Mouse (Mus musculus) layer of hippocampus, adult 11-12 months (tissue): ENCODE measurements around the gene Cnn2.

Experiments used
- DNase-seq: peaks from one replicate; pipeline ENCODE4 v3.0.0; 2022; ENCODE audit warnings: low spot score

Cnn2 gene

DNA sequence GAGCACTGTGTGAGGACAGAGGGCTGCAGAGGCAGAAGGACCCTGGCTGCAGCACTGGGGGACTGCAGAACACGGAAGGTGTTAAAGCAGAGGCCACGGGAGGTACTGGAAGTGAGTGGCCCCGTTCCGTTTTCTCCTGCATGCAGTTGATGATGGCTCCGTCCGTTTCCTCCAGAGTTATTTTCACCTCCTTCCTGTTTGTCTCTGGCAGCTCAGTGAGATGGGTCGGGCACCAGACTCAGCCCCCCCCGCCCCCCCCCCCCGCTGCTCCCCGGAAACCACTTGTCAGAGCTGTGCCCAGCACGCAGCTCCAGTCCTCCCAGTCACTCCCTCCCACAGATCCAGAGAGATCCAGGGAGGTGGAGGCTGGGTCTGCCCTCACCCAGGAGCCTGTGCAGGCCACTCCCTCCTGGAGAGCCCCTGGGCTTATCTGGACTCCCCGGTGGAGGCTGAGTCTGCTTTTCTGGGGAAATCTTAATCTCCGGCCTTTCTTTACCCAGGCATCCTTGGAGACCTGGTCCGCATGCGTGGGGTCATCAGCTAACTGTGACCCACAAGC lies 30.4 kb downstream of the Cnn2 start:
- DNase-seq = peak; percentile 52

DNA sequence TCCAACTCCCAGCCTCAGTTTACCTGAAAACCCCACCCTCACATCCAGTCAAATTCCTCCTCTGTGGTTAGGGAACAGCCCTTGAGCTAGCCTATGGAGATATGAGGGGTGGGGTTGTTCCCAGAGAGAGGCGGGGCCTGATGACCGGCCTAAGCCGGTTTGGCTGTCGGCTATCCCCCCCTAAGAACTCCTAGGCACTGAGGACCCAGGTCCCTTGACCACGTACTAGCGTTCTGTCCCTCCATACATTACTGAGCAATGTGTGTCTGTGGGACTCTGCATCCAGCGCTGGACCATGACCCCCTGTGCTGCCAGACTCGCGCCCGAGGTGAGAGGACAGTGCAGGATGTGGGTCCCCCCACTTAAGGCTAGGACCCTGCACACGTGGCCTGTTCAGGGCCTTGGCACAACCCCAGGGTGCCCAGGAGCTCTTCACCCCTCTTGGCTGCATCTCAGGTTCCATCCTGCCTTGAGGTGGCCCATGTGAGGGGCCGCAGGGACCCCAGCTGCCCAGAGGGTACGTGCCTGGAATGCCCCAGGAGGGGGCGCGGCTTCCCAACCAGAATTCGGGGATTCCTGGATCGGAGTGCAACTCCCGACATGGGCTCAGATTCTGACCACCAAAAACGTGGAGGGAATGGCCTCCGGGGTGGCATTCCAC lies 31.2 kb downstream of the Cnn2 start:
- DNase-seq = no peak

DNA sequence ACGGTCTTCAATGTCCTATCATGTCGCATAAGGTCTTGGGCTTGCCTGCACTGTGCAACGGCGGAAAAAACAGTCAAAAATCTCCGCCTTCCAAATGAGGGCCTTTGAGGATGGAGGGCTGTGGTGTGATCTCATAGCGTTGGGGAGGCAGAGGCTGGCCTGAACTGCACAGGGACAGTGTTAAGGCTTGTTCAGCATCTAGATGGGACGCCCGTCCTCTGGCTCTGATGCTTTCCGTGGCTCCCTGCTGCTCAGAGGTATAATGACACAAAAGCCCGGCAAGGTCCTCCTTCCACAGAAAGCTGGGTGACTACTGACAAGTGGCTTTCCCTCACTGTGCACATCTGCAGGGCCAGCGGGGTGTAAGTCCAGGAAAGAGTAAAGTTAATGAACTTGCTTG lies 31.8 kb downstream of the Cnn2 start:
- no peak for DNase-seq

DNA sequence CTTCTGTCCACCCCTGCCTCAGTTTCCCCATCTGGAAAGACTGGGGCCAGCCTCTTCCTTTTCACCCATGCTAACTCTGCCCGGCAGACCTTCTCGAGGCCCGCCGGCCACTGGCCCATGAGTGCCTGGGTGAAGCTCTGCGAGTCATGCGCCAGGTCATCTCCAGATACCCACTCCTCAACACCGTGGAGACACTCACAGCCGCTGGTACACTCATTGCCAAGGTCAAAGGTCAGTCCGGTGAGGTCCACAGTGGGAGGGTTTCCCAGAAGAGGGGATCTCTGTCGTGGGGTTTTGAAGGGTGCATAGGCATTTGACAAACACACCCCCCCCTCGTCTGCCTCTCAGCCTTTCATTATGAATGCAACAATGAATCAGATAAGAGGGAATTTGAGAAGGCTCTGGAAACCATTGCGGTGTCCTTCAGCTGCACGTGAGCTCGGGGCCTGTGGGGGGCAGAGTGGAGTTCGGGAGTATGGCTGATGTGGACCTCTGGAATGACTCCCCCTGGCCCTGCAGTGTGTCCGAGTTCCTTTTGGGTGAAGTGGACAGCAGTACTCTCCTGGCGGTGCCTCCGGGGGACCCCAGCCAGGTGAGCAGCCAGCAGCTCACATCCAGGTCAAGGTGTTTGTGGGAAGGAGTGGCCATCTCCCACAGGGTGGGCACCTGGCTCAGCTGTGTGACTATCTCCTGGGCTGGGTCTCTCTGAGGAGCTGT lies 32.4 kb downstream of the Cnn2 start:
- no peak for DNase-seq

DNA sequence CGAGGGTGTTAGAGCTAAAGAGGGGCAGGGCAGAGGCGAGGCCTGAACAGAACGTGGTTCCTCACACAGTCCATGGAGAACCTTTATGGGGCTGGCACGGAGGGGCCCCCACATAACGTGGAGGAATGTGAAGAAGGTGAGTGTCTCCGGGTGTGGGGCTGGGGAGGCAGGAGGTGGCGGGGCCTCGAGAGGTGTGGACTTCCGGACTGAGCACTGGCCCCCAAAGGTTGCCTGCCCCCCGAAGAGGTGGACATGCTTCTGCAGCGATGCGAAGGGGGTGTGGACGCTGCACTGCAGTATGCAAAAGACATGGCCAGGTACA lies 32.9 kb downstream of the Cnn2 start:
- no peak for DNase-seq

DNA sequence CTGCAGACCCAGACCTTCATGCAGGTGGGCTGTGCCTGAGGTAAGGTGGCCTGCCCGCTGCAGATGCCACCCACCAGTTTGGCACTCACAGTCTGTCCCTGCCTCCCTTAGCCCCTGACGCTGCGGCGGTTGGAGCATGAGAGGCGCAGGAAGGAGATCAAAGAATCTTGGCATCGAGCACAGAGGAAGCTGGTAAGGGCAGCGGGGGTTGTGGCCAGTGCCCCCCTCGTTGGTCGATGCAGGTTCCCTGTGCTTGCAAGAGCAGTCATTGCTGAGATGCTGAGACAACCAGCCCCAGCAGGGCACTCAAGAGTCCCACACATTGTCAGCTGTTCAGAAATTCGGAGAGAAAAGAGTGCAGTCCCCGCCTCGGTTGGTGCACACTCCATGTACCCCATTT lies 33.8 kb downstream of the Cnn2 start:
- no peak for DNase-seq

DNA sequence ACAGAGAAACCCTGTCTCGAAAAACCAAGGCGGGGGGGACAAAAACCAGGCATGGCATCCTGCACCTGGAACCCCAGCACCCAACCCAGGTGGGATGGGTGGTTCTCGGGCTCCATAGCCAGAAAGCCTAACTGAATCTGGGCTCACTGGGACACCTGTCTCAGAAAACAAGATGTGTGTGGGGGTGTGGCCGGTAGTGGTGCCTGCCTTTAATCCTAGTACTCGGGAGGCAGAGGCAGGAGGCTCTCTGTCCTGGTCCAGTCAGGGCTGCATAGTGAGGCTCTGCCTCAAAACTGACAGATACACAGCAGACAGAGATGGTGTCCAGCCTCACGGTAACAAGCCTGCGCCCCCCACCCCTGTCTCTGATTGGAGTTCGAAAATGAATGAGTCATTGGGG lies 34.4 kb downstream of the Cnn2 start:
- DNase-seq = no peak

DNA sequence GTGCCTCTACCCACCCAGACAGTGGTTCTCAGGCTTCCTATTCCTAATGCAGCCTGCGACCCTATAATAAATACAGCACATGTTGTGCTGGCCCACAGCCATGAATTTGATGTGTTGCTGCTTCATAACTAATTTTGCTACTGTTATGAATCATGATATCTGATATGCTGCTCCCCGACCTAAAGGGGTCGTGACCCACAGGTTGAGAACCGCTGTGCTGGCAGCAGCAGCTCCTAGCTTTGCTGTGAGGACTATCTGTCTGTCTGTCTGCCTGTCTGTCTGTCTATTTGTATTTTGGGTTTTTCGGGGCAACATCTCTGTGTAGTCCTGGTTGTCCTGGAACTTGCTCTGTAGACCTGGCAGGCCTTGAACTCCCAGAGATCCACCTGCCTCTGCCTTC lies 35.4 kb downstream of the Cnn2 start:
- no peak for DNase-seq

DNA sequence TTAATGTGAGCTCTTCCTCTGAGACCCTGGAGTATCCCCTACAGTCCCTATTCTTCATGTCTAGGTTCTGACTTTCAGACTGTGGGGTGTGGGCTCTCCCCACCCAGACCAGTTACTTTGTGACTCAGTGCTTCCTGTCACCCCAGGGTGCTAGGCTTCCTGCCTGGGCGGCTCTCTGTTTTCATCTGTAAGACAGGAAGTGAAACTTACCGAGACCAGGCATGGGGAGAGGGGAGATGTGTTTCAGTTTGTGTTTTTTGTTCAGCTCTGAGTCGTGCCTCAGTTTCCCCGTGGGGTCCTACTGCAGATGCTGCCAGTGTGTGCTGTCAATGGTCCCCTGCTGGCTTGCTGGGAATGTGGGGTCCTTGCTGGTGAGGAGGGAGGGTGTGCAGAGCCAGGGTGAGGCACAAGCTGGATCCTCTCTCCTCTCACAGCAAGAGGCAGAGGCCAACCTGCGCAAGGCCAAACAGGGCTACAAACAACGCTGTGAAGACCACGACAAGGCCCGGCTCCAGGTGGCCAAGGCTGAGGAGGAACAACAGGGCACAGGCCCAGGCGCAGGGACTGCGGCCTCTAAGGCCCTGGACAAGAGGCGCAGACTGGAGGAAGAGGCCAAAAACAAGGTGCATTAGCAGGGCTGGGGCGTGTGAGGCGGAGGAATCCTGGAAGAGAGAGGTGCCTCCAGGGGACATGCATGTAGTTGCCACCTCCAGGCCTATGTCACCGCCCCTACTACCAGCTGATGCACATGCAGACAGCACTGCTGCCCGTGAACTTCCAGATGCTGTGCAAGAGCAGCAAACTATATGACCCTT lies 36.1 kb downstream of the Cnn2 start:
- no peak for DNase-seq

DNA sequence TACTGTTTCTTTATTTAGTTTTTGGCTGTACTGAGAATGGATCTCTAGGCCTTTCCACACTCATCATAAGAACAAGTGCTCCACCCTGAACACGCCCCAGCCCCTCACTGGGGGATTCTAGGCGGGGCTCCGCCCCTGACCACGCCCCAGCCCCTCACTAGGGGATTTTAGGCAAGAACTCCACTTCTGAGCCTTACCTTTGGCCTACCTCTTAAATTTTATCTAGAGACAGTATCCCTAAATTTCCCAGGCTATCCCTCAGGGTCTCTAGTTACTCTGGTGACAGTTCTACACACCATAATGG lies 36.6 kb downstream of the Cnn2 start:
- no peak for DNase-seq

DNA sequence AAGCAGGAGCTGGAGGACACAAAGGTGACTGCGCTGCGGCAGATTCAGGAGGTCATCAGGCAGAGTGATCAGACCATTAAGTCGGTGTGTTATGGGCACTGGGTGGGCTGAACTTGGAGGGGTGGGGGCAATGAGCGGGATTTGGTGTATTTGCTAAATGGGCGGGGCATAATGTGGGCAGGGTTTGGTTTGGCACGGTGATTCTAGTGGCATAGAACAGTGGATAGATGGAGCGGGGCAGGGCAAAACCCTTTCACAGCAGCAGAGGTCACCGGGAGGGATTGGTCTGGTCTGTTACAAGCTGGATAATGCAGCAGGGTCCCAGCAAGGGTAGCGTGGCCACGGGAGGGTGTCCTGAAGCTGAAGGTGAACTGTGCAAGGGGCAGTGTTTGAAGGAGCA lies 37.1 kb downstream of the Cnn2 start:
- no peak for DNase-seq

DNA sequence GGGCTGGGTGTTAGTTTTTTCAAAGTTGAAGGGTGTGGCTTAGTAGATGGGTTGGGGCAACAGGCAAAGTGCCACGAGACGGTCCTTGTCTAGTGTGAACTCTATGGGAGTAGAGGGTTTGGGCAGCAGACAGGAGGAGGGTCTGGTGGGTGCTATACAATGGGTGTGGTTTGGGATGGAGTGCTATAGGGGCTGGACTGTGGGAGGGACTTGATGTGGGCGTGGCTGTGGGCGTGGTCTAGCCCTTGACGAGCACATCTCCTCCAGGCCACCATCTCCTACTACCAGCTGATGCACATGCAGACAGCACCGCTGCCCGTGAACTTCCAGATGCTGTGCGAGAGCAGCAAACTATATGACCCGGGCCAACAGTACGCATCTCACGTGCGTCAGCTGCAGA lies 37.5 kb downstream of the Cnn2 start:
- no peak for DNase-seq

DNA sequence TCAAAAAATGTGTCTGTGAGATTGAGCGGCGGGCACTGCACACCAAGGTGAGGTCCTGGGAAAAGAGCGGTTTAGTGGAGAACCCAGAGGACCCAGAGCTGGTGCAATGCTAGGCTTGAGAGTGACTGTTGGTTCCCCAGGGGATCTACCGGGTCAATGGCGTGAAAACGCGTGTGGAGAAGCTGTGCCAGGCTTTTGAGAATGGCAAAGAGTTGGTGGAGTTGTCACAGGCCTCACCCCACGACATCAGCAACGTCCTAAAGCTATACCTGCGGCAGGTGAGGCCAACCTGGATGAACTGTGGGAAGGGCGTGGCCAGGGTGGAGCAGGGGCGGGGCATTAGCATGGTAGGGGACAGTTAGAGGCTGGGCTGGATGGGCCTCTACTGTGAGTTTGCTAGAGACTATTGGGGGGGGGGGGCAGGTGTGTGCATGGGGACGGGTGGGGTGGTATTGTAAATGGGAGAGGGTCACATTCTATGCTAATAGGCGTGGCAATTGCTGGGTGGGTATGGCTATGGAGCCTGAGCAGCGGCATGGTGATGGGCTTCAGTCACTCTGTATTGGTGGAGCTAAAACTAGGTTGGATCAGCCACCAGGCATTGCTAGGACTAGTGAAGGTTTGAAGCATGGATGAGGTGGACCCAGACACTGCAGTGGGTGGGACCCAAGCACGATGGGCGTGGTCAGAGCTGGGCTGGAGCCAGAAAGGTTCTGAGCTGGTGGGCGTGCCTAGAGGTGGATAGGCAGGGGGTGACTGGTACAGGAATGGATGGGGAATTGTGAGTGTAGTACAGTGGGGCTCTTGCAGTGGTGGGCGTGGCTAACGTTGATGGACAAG lies 39.5 kb downstream of the Cnn2 start:
- no peak for DNase-seq

DNA sequence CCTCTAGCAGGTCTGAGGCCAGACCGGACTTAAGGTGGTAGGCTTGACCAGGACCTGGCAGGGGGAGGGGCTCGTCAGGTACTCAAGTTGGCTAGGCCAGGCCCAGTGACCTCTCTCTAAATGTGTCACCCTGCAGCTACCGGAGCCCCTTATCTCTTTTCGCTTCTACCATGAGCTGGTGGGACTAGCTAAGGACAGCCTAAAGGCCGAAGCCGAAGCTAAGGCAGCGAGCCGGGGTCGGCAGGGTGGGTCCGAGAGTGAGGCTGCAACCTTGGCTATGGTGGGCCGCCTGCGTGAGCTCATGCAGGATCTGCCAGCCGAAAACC lies 40.1 kb downstream of the Cnn2 start:
- DNase-seq = no peak

DNA sequence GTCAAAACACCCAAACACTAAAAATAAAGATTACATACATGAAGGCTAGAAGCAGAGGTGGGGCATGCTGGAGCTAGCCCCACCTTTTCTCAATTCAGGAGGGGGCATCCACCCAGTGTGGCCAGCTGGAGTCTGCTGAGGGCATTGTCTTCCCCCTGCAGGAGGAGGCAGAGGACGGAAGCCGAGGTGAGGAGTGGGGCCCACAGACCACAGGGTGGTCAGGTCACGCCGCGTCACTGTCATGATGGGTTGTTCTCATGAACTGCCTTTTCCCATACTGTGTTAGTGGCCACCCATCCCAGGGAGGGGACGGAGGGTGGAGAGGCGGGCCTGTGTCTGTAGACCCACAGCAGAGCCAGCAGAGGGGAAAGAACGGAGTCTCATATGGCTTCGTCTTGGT lies 41.8 kb downstream of the Cnn2 start:
- no peak for DNase-seq

DNA sequence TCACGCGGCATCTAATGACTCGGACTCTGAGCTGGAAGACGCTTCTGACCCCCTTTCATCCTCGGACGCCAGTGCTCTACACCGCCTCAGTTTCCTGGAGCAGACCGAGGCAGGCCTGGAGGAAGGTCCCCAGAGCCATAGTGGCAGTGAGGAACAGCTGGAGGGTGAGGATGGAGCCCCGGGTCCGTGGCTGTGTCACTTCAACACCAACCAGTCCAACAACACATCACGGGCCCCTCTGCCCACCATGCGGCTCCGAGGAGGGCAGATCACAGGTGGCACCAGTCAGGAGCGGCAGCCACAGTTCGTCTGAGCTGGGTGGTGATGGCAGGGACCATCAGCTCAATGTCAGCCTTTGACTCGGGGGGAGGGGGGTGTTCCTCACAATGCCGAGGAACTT lies 42.4 kb downstream of the Cnn2 start:
- DNase-seq = no peak

DNA sequence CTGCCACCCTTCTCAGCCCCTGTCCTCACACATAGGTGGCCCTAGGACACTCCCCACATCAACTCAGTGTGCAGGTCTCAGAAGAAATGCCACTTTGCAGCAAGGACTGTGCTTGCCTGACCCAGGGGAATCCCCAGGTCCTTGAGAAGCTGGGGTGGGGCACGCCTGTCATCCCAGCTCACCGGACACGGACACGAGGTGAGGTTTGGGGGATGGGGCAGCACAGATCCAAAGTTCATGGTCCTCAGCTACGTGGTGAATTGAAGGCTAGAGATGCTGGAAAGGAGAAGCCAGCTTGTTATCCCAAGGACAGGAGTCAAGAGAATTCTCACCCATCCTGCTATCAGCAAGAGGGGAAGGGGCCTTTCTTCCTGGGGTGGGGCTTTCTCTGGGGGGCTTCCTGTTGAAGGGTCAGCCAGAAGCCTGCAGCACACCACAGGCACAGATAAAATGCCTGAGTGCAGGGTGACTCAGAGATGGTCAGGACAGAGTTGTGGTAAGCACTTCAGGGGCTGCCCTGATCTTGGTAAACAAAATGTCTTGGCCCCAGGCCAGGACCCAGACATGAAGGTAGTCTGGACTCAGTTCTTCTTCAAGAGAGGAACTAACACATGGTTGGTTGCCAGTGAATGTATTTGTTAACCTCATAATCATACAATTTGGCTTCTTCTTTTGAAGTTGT lies 44.6 kb downstream of the Cnn2 start:
- peak; percentile 66 for DNase-seq

DNA sequence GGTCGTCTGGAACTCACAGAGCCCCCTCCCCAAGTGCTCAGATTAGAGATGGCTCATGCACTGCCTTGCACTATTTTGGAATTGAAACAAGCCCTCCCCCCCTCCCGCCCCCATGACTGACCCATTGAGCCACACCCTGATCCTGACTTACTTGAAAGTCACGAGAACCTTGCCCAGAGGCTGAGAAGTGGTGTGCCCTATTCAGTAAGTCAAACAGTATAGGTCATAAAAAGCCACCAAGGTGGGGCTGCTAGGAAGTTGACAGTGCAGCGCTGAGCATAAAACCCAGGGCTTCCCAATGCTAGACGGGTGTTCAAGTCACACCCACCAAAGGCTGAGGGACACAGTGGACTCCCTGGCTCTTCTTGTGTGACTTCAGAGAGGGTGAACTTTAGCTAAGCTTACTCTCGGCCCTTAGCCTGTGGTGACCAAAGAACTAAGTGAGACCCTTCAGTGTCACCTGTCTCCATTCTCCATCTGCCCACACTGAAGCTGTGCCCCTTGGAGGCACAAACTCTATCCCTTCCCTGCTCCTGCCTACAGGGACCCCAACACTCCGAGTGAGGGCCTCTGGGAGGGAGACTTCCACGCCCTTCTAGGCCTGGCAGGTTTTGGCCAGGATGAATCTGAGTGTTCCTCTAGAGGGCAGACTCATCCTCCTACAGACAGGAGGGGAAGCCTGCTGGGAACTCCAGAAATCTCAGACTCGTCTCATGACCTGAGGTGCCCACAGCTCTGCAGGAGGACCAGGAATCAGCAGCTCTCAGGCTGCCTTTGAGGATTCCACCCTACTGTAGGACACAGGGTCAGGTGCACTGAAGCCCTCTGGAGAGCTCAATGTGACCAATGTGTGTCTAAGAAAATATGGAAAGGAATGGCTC lies 45.4 kb downstream of the Cnn2 start:
- no peak for DNase-seq

DNA sequence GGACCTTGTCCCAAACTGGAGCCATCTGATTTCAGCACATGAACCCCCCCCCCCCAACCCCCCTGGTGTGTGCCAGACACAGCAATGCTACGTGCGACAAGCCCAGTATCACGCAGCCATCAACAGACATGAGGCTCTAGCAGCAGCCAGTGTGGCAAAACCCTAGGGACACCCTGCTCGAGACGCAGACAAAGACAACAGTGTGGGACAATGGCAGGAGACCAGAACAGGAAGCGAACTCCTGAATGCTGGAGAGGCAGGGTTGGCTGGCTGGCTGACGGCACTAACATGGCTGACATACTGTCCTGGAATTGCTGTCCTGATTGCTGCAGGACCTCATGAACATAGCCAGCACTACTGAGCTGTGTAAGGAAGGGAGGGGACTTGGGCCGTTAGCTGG lies 46.8 kb downstream of the Cnn2 start:
- no peak for DNase-seq

DNA sequence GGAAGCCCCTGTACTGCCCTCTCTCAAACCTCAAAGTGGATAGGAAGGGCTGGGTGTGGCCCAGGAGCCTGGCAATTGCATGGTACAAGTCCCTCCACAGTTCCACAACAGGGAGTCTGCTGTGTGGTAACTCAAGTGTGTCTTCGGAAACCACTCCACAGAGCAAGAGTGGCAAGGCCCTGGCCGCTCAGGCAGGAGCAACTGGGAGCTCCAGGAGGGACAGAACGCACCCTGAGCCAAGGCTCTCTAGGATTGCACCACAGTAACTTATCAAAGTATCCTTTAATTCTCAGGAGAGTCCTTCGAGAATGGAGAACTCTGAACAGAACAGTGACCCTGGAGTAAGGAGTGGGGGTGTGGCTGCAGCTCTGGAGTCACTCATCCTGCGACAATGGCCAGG lies 47.3 kb downstream of the Cnn2 start:
- DNase-seq = no peak

DNA sequence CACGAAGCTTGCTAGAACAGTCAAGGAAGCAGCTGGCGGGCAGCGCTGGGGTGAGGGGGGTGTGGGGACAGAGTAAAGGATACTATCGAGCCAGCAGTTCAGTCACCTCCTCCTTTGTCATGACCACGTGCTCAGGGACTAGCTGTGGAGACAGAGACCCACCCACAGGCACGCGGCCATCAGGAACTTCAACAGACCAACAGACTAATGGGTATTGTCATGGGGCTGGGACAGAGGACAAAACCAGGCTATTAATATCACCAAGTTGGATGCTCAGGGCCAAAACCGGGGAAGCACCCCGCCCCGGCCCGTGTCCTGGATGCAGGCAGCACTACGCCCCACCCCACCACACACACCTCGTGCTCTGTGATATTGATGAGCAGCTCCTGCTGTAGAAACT lies 48.4 kb downstream of the Cnn2 start:
- no peak for DNase-seq
